Mouse (Mus musculus): ENCODE results near the gene Adgrv1. TPM values are rescaled to one million over a fixed set of nuclear protein-coding genes. Genes with fewer than 3 reads are reported as not detected.
"Not testable (repeated sequence)": the region's sequence is repeated elsewhere in the genome, so short reads cannot be mapped to it uniquely, and the experiment has no call there.

Gene Adgrv1
- total RNA-seq (2021), result under 1 TPM in 1 of 2 experiments, not detected in 1; 0.42 TPM

DNA sequence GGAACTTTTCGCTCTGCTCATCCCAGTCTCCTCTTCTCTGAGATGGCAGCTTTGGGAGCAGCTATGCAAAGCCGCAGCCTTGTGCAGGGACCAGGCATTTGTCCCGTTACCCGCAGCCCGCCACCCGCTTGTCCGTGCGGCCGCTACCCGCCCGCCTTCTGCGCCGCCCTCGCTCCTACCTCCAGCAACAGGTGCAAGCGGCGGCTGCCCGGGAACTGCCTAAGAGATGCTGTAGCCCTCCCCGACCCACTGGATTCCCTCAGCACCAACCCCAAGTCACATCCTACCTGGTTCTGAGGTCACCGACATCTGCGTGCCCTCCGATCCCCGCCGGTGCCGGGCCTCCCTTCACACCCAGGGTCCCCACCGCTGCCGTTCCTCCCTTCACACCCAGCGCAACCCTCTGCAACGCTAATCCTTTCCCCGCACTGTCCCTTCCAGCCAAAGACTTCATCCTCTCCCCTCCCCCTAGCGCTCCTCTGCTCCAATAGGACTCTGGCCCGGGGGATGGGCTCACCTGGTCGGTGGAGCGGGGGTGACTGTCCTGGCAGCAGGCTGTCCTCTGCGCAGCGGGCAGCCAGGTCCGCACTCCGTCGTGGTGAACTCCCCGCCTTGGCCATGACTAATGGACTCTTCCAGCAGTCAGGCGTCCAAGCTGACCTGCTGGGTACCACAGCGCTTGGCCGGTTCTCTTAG is at the start of gene Adgrv1:
Adgrv1 (minus strand) TSS at position 435 of the 696 bp plus-strand sequence.
- peak; percentile 7 to 12 for DNase-seq

DNA sequence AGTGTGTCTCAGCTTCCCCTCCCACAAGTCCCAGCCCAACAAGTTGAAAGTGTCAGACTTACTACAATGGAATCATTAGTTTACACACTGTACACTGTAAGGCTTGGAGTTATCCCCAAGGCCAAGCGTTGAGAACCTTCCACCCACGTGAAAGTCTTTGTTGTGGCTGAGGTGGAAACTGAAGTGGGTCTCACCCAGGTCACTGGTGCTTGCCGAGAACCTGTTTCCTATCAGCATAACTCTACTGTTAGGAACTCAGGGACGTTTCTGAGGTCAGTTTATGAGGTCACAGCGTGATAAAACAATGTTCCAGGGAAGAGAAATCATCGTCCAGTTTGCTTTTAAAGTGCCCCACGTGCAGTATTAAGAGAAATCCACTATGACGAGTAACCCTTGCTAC is 42.4 kb upstream of the Adgrv1 start:
- DNase-seq, result no peak
- intact Hi-C loops (cut with DNase I), result no loop called here

More for the DNA sequence above, at the start of gene Adgrv1:
- intact Hi-C loops (cut with DNase I), result no loop called here

DNA sequence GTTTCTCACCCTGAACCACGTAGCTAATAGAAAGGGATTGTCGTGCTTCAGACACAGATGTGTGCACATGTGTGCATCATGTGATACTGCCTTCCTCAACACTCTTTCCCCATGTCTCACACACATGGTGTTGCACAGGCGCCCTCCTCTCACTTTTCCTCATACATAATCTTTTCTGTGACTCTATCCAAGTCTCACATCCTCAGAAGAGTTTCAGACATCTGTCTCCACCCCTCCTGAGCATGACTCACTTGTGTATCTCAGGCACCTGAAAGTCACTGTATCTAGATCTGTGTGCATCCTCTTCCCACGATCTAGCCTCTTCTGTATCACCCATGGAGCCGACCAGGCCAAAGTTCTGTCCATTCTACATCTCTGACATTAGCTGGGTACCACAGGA is 34.8 kb upstream of the Adgrv1 start:
- DNase-seq, result no peak
- intact Hi-C loops (cut with DNase I), result no loop called here

GRCm38 (mm10) chr13:81664331-81664698 is 31.4 kb upstream of the Adgrv1 start:
- DNase-seq, result no peak

GRCm38 (mm10) chr13:81663566-81664330 is 30.8 kb upstream of the Adgrv1 start:
- no peak for DNase-seq
- intact Hi-C loops (cut with DNase I), result no loop called here

More at GRCm38 (mm10) chr13:81664331-81664698, 31.4 kb upstream of the Adgrv1 start:
- intact Hi-C loops (cut with DNase I), result no loop called here

DNA sequence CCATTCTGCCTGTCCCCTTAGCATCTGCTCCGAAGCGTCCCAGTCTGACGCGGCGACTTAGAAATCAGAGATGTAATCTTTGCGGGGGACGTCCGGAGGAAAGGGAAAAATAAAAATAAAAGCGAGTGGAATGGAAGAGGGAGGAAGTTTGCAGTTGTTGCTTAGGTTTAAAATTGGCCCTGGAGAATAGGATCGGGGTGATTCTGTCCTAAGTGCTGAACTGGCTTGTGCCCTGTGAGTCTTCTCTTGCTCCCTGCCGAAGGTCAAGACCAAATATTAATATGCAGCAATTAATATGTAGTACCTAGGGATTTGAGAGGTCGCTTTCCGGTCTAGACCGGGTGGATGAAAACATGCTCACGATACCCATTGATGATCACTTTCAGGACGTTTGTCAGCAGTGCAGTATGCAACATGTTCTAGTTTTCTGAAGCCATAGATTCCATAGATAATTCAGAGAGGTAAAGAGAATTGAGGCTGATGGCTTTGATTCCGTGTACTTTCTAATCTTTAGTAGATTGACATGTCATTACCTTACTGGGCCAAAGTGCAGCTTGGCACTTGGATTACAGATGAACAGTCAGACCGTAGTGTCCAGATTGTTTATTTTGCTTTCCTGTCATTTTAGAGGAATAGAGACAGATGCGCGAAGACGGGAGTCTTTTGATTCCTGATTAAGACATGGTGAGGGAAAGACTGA is 25.2 kb upstream of the Adgrv1 start:
- intact Hi-C loops (cut with DNase I), result loop anchor here (5.0 to 10.0 kb wide), 2 partner anchors 104 to 773 kb away; partner anchors contain the start of gene Arrdc3
- DNase-seq, result peak in 1 of 2 experiments; percentile 6

- DNase-seq, result peak; percentile 92
- intact Hi-C loops (cut with DNase I), result loop anchor here (1.0 to 10.0 kb wide), 4 partner anchors 51 to 773 kb away; partner anchors contain the start of genes Arrdc3 and Cetn3
Observed at GRCm38 (mm10) chr13:81657351-81658052, 24.5 kb upstream of the Adgrv1 start, which contains the start of gene Lysmd3. TSS of gene Lysmd3 (plus strand) at chr13:81657663.

- no peak for DNase-seq
- intact Hi-C loops (cut with DNase I), result loop anchor here (1.0 to 10.0 kb wide), 4 partner anchors 52 to 772 kb away; partner anchors contain the start of genes Arrdc3 and Cetn3
Observed at GRCm38 (mm10) chr13:81657008-81657350, 24.0 kb upstream of the Adgrv1 start.

- intact Hi-C loops (cut with DNase I), result loop anchor here (2.0 to 10.0 kb wide), 3 partner anchors 53 to 771 kb away; partner anchors contain the start of gene Arrdc3
- no peak for DNase-seq
Observed at GRCm38 (mm10) chr13:81656091-81656850, 23.3 kb upstream of the Adgrv1 start.

- intact Hi-C loops (cut with DNase I), result loop anchor here (10.0 kb wide), 1 partner anchor 766 kb away; the partner anchor contains the start of gene Arrdc3
- not testable (repeated sequence) for DNase-seq
Observed at GRCm38 (mm10) chr13:81650382-81650781, 17.4 kb upstream of the Adgrv1 start.

GRCm38 (mm10) chr13:81646348-81646747 is 13.4 kb upstream of the Adgrv1 start:
- intact Hi-C loops (cut with DNase I), result no loop called here

DNA sequence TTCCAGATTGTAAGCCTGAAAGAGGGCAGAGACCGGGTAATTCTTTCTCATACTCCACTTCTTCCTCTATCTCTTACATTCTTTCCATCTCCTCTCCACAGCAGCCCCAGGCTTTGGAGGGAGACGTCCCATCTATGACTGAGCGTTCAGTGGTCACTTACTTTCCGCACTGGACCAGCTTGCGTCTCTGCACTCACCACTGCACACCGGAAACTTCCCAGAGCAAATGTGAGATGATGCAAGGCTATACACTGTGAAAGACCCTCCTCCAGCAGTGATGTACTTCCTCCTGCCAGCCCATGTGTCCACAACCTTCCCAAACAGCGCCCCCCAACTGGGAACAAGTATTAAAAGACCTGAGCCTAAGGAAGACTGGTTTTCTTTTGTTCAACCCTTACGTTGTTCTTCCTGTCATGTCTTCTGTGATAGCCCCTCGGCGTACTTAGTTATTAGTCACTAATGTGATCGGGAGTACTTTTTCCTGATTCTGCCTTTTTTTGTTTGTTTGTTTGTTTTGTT is 11.2 kb upstream of the Adgrv1 start:
- intact Hi-C loops (cut with DNase I), result loop anchor here (5.0 kb wide), 1 partner anchor 118 kb away; no protein-coding TSS in a partner anchor
- DNase-seq, result no peak

More at GRCm38 (mm10) chr13:81646348-81646747, 13.4 kb upstream of the Adgrv1 start:
- no peak for DNase-seq

- intact Hi-C loops (cut with DNase I), result loop anchor here (5.0 kb wide), 1 partner anchor 120 kb away; no protein-coding TSS in a partner anchor
- no peak for DNase-seq
Observed at GRCm38 (mm10) chr13:81642491-81643149, 9.7 kb upstream of the Adgrv1 start.

- intact Hi-C loops (cut with DNase I), result loop anchor here (2.0 to 5.0 kb wide), 2 partner anchors 121 to 203 kb away; no protein-coding TSS in a partner anchor
- DNase-seq, result peak in 1 of 2 experiments; percentile 29
Observed at GRCm38 (mm10) chr13:81641289-81642045, 8.5 kb upstream of the Adgrv1 start.

GRCm38 (mm10) chr13:81640881-81641280 is 7.9 kb upstream of the Adgrv1 start:
- intact Hi-C loops (cut with DNase I), result loop anchor here (2.0 to 5.0 kb wide), 2 partner anchors 121 to 202 kb away; no protein-coding TSS in a partner anchor

GRCm38 (mm10) chr13:81639624-81640023 is 6.7 kb upstream of the Adgrv1 start:
- intact Hi-C loops (cut with DNase I), result loop anchor here (2.0 to 5.0 kb wide), 2 partner anchors 123 to 201 kb away; no protein-coding TSS in a partner anchor
- no peak for DNase-seq

More at GRCm38 (mm10) chr13:81640881-81641280, 7.9 kb upstream of the Adgrv1 start:
- DNase-seq, result no peak

GRCm38 (mm10) chr13:81630566-81630965 is 2.4 kb downstream of the Adgrv1 start:
- DNase-seq, result no peak
- intact Hi-C loops (cut with DNase I), result no loop called here
